In genomic region chr3:37639690-37640089, GRCm38 (mm10) we compare ENCODE assay signal across 9 mouse cellular contexts. TPM values are rescaled to one million over a fixed set of nuclear protein-coding genes. Genes with fewer than 3 reads are reported as not detected.
A peak's percentile ranks its signal among the peaks of the same experiment; 100 is the strongest.
DNase-seq lines count a peak whose midpoint lies in the region; ATAC-seq and TF ChIP-seq lines count a peak whose summit lies in the region.
"Had no signal": no experiment of that assay in that cellular context is flagged by ENCODE, and none has a peak within 500 bp of the region (broad histone marks: within the 10 kb centered on the region; RNA-seq: fewer than 3 reads in every experiment).

TSS of gene Spry1 (plus strand) at chr3:37639947.

- peak within 1 kb of the TSS; percentile 92 for H3K9ac ChIP-seq in embryonic facial prominence, embryonic 14.5 days (ENCODE audit: low read depth, low read length)
- peak within 1 kb of the TSS; percentile 99 for H3K9ac ChIP-seq in heart, adult 2 months (ENCODE audit: low read depth, low read length)
- H3K9ac ChIP-seq in limb, embryonic 11.5 days (ENCODE audit: low read length), result peak within 1 kb of the TSS; percentile 90
- peak within 1 kb of the TSS; percentile 79 for H3K9ac ChIP-seq in midbrain, embryonic 13.5 days (replicated peaks)

- ATAC-seq in embryonic facial prominence, embryonic 14.5 days (ENCODE audit: low read depth), result peak; percentile 91
- peak; percentile 83 for ATAC-seq in limb, embryonic 11.5 days (ENCODE audit: insufficient number of reproducible peaks, low FRiP score, low TSS enrichment, low read depth)
- peak; percentile 91 for ATAC-seq in midbrain, embryonic 13.5 days

- H3K4me2 ChIP-seq in embryonic facial prominence, embryonic 14.5 days (ENCODE audit: low read depth, low read length), result peak within 1 kb of the TSS; percentile 79
- peak within 1 kb of the TSS; percentile 82 for H3K4me2 ChIP-seq in limb, embryonic 11.5 days (ENCODE audit: low read depth, severe bottlenecking)
- H3K4me2 ChIP-seq in midbrain, embryonic 13.5 days (replicated peaks), result peak within 1 kb of the TSS; percentile 85

- H3K27me3 ChIP-seq in embryonic facial prominence, embryonic 14.5 days (replicated peaks; ENCODE audit: control insufficient read depth, insufficient read depth, low read length), result no peaks in the 10 kb centered on the region
- H3K27me3 ChIP-seq in heart, adult 2 months (ENCODE audit: control insufficient read depth, insufficient read depth, low read length), result no peaks in the 10 kb centered on the region
- H3K27me3 ChIP-seq in kidney, adult 2 months (replicated peaks; ENCODE audit: control insufficient read depth, insufficient read depth, low read length), result no peaks in the 10 kb centered on the region
- no peaks in the 10 kb centered on the region for H3K27me3 ChIP-seq in limb, embryonic 11.5 days (ENCODE audit: control insufficient read depth, insufficient read depth, low read length)
- H3K27me3 ChIP-seq in midbrain, embryonic 13.5 days, result peaks cover 45% of the 10 kb centered on the region
- no peaks in the 10 kb centered on the region for H3K27me3 ChIP-seq in small intestine, adult 2 months (ENCODE audit: control insufficient read depth, insufficient read depth, low read length)
- H3K27me3 ChIP-seq: CH12.LX had no signal

- TF ChIP-seq EP300 in heart, adult 2 months (IDR thresholded peaks at IDR 0.05; ENCODE audit: insufficient read depth, low read depth, low read length), result peak; percentile 91

- no peaks in the 10 kb centered on the region for H3K9me3 ChIP-seq in embryonic facial prominence, embryonic 14.5 days (ENCODE audit: control insufficient read depth, low read length)
- no peaks in the 10 kb centered on the region for H3K9me3 ChIP-seq in limb, embryonic 11.5 days (ENCODE audit: control insufficient read depth, low read length)
- no peaks in the 10 kb centered on the region for H3K9me3 ChIP-seq in midbrain, embryonic 13.5 days

- under 1% methylated on average over 38 of the region's 38 CpGs for WGBS in bone marrow, adult 2 months
- WGBS in embryonic facial prominence, embryonic 14.5 days, result 0% methylated on average over 26 of the region's 38 CpGs
- WGBS in heart, adult 2 months, result under 1% methylated on average over 38 of the region's 38 CpGs
- WGBS in kidney, adult 2 months, result under 1% methylated on average over 38 of the region's 38 CpGs
- under 1% methylated on average over 38 of the region's 38 CpGs for WGBS in limb, embryonic 11.5 days
- under 1% methylated on average over 38 of the region's 38 CpGs for WGBS in midbrain, embryonic 13.5 days
- whole genome bisulfite sequencing in small intestine, adult 2 months, result under 1% methylated on average over 38 of the region's 38 CpGs

- peaks cover 20% of the 10 kb centered on the region for H3K36me3 ChIP-seq in embryonic facial prominence, embryonic 14.5 days (ENCODE audit: control insufficient read depth, insufficient read depth, low read length)
- H3K36me3 ChIP-seq in heart, adult 2 months (ENCODE audit: control insufficient read depth, insufficient read depth, low read length), result peaks cover 12% of the 10 kb centered on the region
- H3K36me3 ChIP-seq in kidney, adult 2 months (ENCODE audit: control insufficient read depth, insufficient read depth, low read length), result peaks cover 1% of the 10 kb centered on the region; the same call in 1 of the 2 replicates
- peaks cover 7% of the 10 kb centered on the region; the same call in 1 of the 2 replicates for H3K36me3 ChIP-seq in limb, embryonic 11.5 days (ENCODE audit: control insufficient read depth, insufficient read depth, low read length)
- peaks cover 17% of the 10 kb centered on the region for H3K36me3 ChIP-seq in midbrain, embryonic 13.5 days
- peaks cover 12% of the 10 kb centered on the region for H3K36me3 ChIP-seq in small intestine, adult 2 months (ENCODE audit: control insufficient read depth, insufficient read depth, low read length)

- intact Hi-C loops in heart, adult 2 months (cut with DNase I), result loop anchor here (2.0 to 10.0 kb wide), 13 partner anchors 53 to 563 kb away; no protein-coding TSS in a partner anchor

- H3K4me3 ChIP-seq in bone marrow, adult 2 months (replicated peaks; ENCODE audit: control insufficient read depth, low read depth, low read length), result peak within 1 kb of the TSS; percentile 75
- peak within 1 kb of the TSS; percentile 89 for H3K4me3 ChIP-seq in embryonic facial prominence, embryonic 14.5 days (ENCODE audit: low read depth, low read length)
- peak within 1 kb of the TSS; percentile 87 for H3K4me3 ChIP-seq in heart, adult 2 months
- peak within 1 kb of the TSS; percentile 79 for H3K4me3 ChIP-seq in kidney, adult 2 months (ENCODE audit: insufficient read depth, low read depth, low read length)
- peak within 1 kb of the TSS; percentile 91 for H3K4me3 ChIP-seq in limb, embryonic 11.5 days (ENCODE audit: low read depth, low read length)
- H3K4me3 ChIP-seq in midbrain, embryonic 13.5 days (replicated peaks), result peak within 1 kb of the TSS; percentile 65
- peak within 1 kb of the TSS; percentile 87 for H3K4me3 ChIP-seq in small intestine, adult 2 months (ENCODE audit: low read depth, low read length)

- peak; percentile 90 for DNase-seq in 3134 (ENCODE audit: extremely low read depth, insufficient read length, low spot score)
- DNase-seq in embryonic facial prominence, embryonic 14.5 days (ENCODE audit: low spot score), result peak; percentile 94
- DNase-seq in heart, adult 2 months, result peak; percentile 95 to 100
- DNase-seq in kidney, adult 2 months, result peak; percentile 98
- DNase-seq in limb, embryonic 11.5 days (ENCODE audit: low spot score), result peak; percentile 99

- peaks cover 3% of the 10 kb centered on the region; the same call in 1 of the 2 replicates for H3K79me2 ChIP-seq in heart, adult 2 months (replicated peaks; ENCODE audit: control insufficient read depth, insufficient read depth, low read length)

- peak within 1 kb of the TSS; percentile 63 for H3K27ac ChIP-seq in bone marrow, adult 2 months (ENCODE audit: control insufficient read depth, insufficient read depth, low read depth, low read length, poor library complexity)
- peak within 1 kb of the TSS; percentile 95 for H3K27ac ChIP-seq in embryonic facial prominence, embryonic 14.5 days (replicated peaks; ENCODE audit: low read depth, low read length)
- H3K27ac ChIP-seq in heart, adult 2 months, result peak within 1 kb of the TSS; percentile 96
- H3K27ac ChIP-seq in kidney, adult 2 months (ENCODE audit: insufficient read depth, low read depth, low read length), result peak within 1 kb of the TSS; percentile 76
- H3K27ac ChIP-seq in limb, embryonic 11.5 days (replicated peaks; ENCODE audit: low read depth, low read length), result peak within 1 kb of the TSS; percentile 76
- peak within 1 kb of the TSS; percentile 90 for H3K27ac ChIP-seq in midbrain, embryonic 13.5 days
- H3K27ac ChIP-seq in small intestine, adult 2 months (ENCODE audit: insufficient read depth, low read depth, low read length), result peak within 1 kb of the TSS; percentile 64

- TF ChIP-seq CTCF in bone marrow, adult 2 months (IDR thresholded peaks at IDR 0.05; ENCODE audit: control insufficient read depth, insufficient read depth, low read length), result no peak
- TF ChIP-seq CTCF in heart, adult 2 months (IDR thresholded peaks at IDR 0.05), result peak; percentile 37
- 0 out of 2 replicates have a peak, but pooled peaks have one; percentile 11 for TF ChIP-seq CTCF in kidney, adult 2 months (conservative IDR thresholded peaks at IDR 0.05; ENCODE audit: insufficient read depth, insufficient read length, low read depth, low read length)
- no peak for TF ChIP-seq CTCF in small intestine, adult 2 months (IDR thresholded peaks at IDR 0.05; ENCODE audit: extremely low read depth, insufficient read length, insufficient replicate concordance, low read depth, low read length)

- no peak for TF ChIP-seq POLR2A in bone marrow, adult 2 months (IDR thresholded peaks at IDR 0.05; ENCODE audit: borderline replicate concordance, control insufficient read depth, low read depth, low read length)
- TF ChIP-seq POLR2A in heart, adult 2 months (IDR thresholded peaks at IDR 0.05; ENCODE audit: insufficient read depth, low read depth, low read length), result peak; percentile 89
- TF ChIP-seq POLR2A in kidney, adult 2 months (IDR thresholded peaks at IDR 0.05; ENCODE audit: low read depth, low read length), result no peak
- TF ChIP-seq POLR2A in small intestine, adult 2 months (IDR thresholded peaks at IDR 0.05; ENCODE audit: low read depth, low read length), result peak; percentile 75

- no peaks in the 10 kb centered on the region for H3K4me1 ChIP-seq in bone marrow, adult 2 months (ENCODE audit: control insufficient read depth, insufficient read depth, low read length)
- H3K4me1 ChIP-seq in embryonic facial prominence, embryonic 14.5 days (ENCODE audit: control insufficient read depth, insufficient read depth, low read length), result peaks cover 19% of the 10 kb centered on the region
- H3K4me1 ChIP-seq in heart, adult 2 months (ENCODE audit: control insufficient read depth, insufficient read depth, low read length), result peaks cover 6% of the 10 kb centered on the region
- no peaks in the 10 kb centered on the region for H3K4me1 ChIP-seq in kidney, adult 2 months (ENCODE audit: control insufficient read depth, insufficient read depth, low read length)
- H3K4me1 ChIP-seq in limb, embryonic 11.5 days (ENCODE audit: control insufficient read depth, insufficient read depth, low read length), result peaks cover 17% of the 10 kb centered on the region
- peaks cover 39% of the 10 kb centered on the region for H3K4me1 ChIP-seq in midbrain, embryonic 13.5 days (replicated peaks)
- peaks cover 9% of the 10 kb centered on the region for H3K4me1 ChIP-seq in small intestine, adult 2 months (ENCODE audit: control insufficient read depth, insufficient read depth, insufficient read length, low read length)

RNA-seq across cellular contexts. Expression of gene Spry1, which starts in this region (rescaled TPM):
- 5.1 and 6.2 TPM in 2 replicates for polyA plus RNA-seq in bone marrow, adult 2 months (2011; ENCODE audit: insufficient read depth, insufficient read length, low replicate concordance, missing spikeins)
- polyA plus RNA-seq in embryonic facial prominence, embryonic 14.5 days (2014; fragmentation: Nextera tagmentation; extraction: Ambion mirVana), result 18.0 and 19.8 TPM in 2 replicates
- total RNA-seq in heart, adult 2 months (2021), result 10 to 100 TPM; 20.7 to 28.8 TPM
- 34.6 and 38.1 TPM in 2 replicates for polyA plus RNA-seq in heart, adult 2 months (2012; rRNA removed)
- polyA plus RNA-seq in kidney, adult 2 months (2012; rRNA removed), result 47.3 and 50.2 TPM in 2 replicates
- polyA plus RNA-seq in limb, embryonic 11.5 days (2014; fragmentation: Nextera tagmentation; extraction: Ambion mirVana), result 18.5 and 19.8 TPM in 2 replicates
- 5.8 and 7.3 TPM in 2 replicates for polyA plus RNA-seq in midbrain, embryonic 13.5 days (2015; fragmentation: Nextera tagmentation; extraction: Ambion mirVana)
- 7.1 and 17.5 TPM in 2 replicates for polyA plus RNA-seq in small intestine, adult 2 months (2012; rRNA removed)
- total RNA-seq: CH12.LX had no signal

Comparison
In these comparisons a context has a peak if more than half of its experiments do, and no peak if none do; other contexts are left out.
1. Peak in every context shown above with its lines: DNase-seq, ATAC-seq, H3K4me3 ChIP-seq and H3K27ac ChIP-seq.
2. CTCF ChIP-seq: peak in heart, adult 2 months (single experiment) and kidney, adult 2 months (single experiment); none in bone marrow, adult 2 months (single experiment) and small intestine, adult 2 months (single experiment).
3. POLR2A ChIP-seq: peak in heart, adult 2 months (single experiment) and small intestine, adult 2 months (single experiment); none in bone marrow, adult 2 months (single experiment) and kidney, adult 2 months (single experiment).